Mouse (Mus musculus): ENCODE data around the gene Cab39l. TPM values are rescaled to one million over a fixed set of nuclear protein-coding genes. Genes with fewer than 3 reads are reported as not detected.

Gene Cab39l
- total RNA-seq, 2 experiments from 2014 or later: 10.8 to 12.1 TPM

- no peak for ATAC-seq (replicated peaks; ENCODE audit: low FRiP score, poor library complexity, severe bottlenecking)
These were observed 57.2 kb downstream of the Cab39l start for GRCm38 (mm10) chr14:59497928-59498327.

GRCm38 (mm10) chr14:59504831-59505230 lies 64.1 kb downstream of the Cab39l start:
- no peak for ATAC-seq (replicated peaks; ENCODE audit: low FRiP score, poor library complexity, severe bottlenecking)

GRCm38 (mm10) chr14:59506139-59506538 lies 65.4 kb downstream of the Cab39l start:
- ATAC-seq (replicated peaks; ENCODE audit: low FRiP score, poor library complexity, severe bottlenecking): no peak

- no peak for ATAC-seq (replicated peaks; ENCODE audit: low FRiP score, poor library complexity, severe bottlenecking)
These were observed 73.2 kb downstream of the Cab39l start for GRCm38 (mm10) chr14:59513922-59514444.

GRCm38 (mm10) chr14:59525843-59526242 lies 85.1 kb downstream of the Cab39l start:
- no peak for ATAC-seq (replicated peaks; ENCODE audit: low FRiP score, poor library complexity, severe bottlenecking)

- no peak for ATAC-seq (replicated peaks; ENCODE audit: low FRiP score, poor library complexity, severe bottlenecking)
These were observed 90.0 kb downstream of the Cab39l start for GRCm38 (mm10) chr14:59530801-59531200.

GRCm38 (mm10) chr14:59532986-59533385 lies 92.2 kb downstream of the Cab39l start:
- no peak for ATAC-seq (replicated peaks; ENCODE audit: low FRiP score, poor library complexity, severe bottlenecking)

GRCm38 (mm10) chr14:59533908-59534307 lies 93.1 kb downstream of the Cab39l start:
- no peak for ATAC-seq (replicated peaks; ENCODE audit: low FRiP score, poor library complexity, severe bottlenecking)

GRCm38 (mm10) chr14:59537829-59538432 lies 97.2 kb downstream of the Cab39l start:
- ATAC-seq (replicated peaks; ENCODE audit: low FRiP score, poor library complexity, severe bottlenecking): no peak

- ATAC-seq (replicated peaks; ENCODE audit: low FRiP score, poor library complexity, severe bottlenecking): no peak
These were observed 99.5 kb downstream of the Cab39l start for GRCm38 (mm10) chr14:59540230-59540629.

- no peak for ATAC-seq (replicated peaks; ENCODE audit: low FRiP score, poor library complexity, severe bottlenecking)
These were observed 100.0 kb downstream of the Cab39l start for GRCm38 (mm10) chr14:59540761-59541160.

GRCm38 (mm10) chr14:59543158-59543826 lies 102.5 kb downstream of the Cab39l start:
- ATAC-seq (replicated peaks; ENCODE audit: low FRiP score, poor library complexity, severe bottlenecking): no peak

GRCm38 (mm10) chr14:59543956-59544355 lies 103.2 kb downstream of the Cab39l start:
- no peak for ATAC-seq (replicated peaks; ENCODE audit: low FRiP score, poor library complexity, severe bottlenecking)

- no peak for ATAC-seq (replicated peaks; ENCODE audit: low FRiP score, poor library complexity, severe bottlenecking)
These were observed 105.5 kb downstream of the Cab39l start for GRCm38 (mm10) chr14:59546162-59546880.

- ATAC-seq (replicated peaks; ENCODE audit: low FRiP score, poor library complexity, severe bottlenecking): no peak
These were observed 106.8 kb downstream of the Cab39l start for GRCm38 (mm10) chr14:59547530-59547929.

GRCm38 (mm10) chr14:59548532-59548931 lies 107.8 kb downstream of the Cab39l start:
- no peak for ATAC-seq (replicated peaks; ENCODE audit: low FRiP score, poor library complexity, severe bottlenecking)

- no peak for ATAC-seq (replicated peaks; ENCODE audit: low FRiP score, poor library complexity, severe bottlenecking)
These were observed 108.3 kb downstream of the Cab39l start for GRCm38 (mm10) chr14:59549106-59549505.

GRCm38 (mm10) chr14:59550841-59551240 lies 110.1 kb downstream of the Cab39l start:
- ATAC-seq (replicated peaks; ENCODE audit: low FRiP score, poor library complexity, severe bottlenecking): no peak

- no peak for ATAC-seq (replicated peaks; ENCODE audit: low FRiP score, poor library complexity, severe bottlenecking)
These were observed 111.2 kb downstream of the Cab39l start for GRCm38 (mm10) chr14:59551956-59552355.

- ATAC-seq (replicated peaks; ENCODE audit: low FRiP score, poor library complexity, severe bottlenecking): no peak
These were observed 113.3 kb downstream of the Cab39l start for GRCm38 (mm10) chr14:59554025-59554424.

GRCm38 (mm10) chr14:59555018-59555417 lies 114.2 kb downstream of the Cab39l start:
- no peak for ATAC-seq (replicated peaks; ENCODE audit: low FRiP score, poor library complexity, severe bottlenecking)
